Mouse (Mus musculus) olfactory bulb, adult 2 months (tissue): Measurements from ENCODE around the gene Stxbp2.

Experiments
- CTCF ChIP-seq: fragments of 200-500 bp; IDR thresholded peaks from 2 replicates; pipeline ENCODE4 v1.5.1; 2012; ENCODE audit warnings: low read depth, mild to moderate bottlenecking, low read length, moderate library complexity; ENCODE audit not compliant: insufficient read depth
- POLR2A ChIP-seq: fragments of 200-500 bp; IDR thresholded peaks from 2 replicates; pipeline ENCODE4 v1.6.1; 2012; ENCODE audit warnings: mild to moderate bottlenecking, low read depth, low read length, moderate library complexity; ENCODE audit not compliant: insufficient read depth

DNA sequence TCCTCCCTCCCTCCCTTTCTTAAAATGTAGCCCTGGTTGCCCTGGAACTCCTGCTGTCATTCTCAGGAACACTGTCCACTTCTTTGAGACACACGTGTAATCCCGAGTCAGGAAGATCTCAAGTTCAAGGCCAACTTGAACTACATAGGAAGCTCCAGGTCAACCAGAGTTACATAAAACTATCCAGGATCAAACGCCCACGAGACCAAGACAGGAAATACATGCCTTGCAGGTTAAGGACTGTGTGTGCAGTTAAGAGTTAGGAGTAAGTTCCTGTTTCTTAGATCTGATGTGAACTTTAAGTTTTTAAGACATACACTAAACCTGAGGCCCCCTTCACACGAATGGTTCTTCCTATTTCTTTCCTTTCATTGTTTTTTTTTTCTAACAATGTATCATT, 3.8 kb upstream of the Stxbp2 start:
- TF ChIP-seq CTCF (no peak), POLR2A (no peak)
